Mouse (Mus musculus): ENCODE data around the gene Col4a2.
"Not testable (repeated sequence)": the region's sequence is repeated elsewhere in the genome, so short reads cannot be mapped to it uniquely, and the experiment has no call there.

The Col4a2 gene

GRCm38 (mm10) chr8:11463541-11463888 lies 150.9 kb downstream of the Col4a2 start:
- in situ Hi-C loops (cut with MboI) = no loop called here

GRCm38 (mm10) chr8:11463889-11464706 lies 151.5 kb downstream of the Col4a2 start:
- in situ Hi-C loops (cut with MboI) = no loop called here

- in situ Hi-C loops (cut with MboI) = no loop called here
Measured at GRCm38 (mm10) chr8:11464707-11464964, 152.0 kb downstream of the Col4a2 start.

- in situ Hi-C loops (cut with MboI) = no loop called here
Measured at GRCm38 (mm10) chr8:11465619-11466018, 153.0 kb downstream of the Col4a2 start.

- in situ Hi-C loops (cut with MboI) = not testable (repeated sequence)
Measured at GRCm38 (mm10) chr8:11466528-11466927, 153.9 kb downstream of the Col4a2 start.

- in situ Hi-C loops (cut with MboI) = no loop called here
Measured at GRCm38 (mm10) chr8:11469095-11469494, 156.5 kb downstream of the Col4a2 start.

- in situ Hi-C loops (cut with MboI) = no loop called here
Measured at GRCm38 (mm10) chr8:11470694-11471093, 158.1 kb downstream of the Col4a2 start.

GRCm38 (mm10) chr8:11471309-11471708 lies 158.7 kb downstream of the Col4a2 start:
- in situ Hi-C loops (cut with MboI) = no loop called here

GRCm38 (mm10) chr8:11473072-11473471 lies 160.5 kb downstream of the Col4a2 start:
- in situ Hi-C loops (cut with MboI) = no loop called here

- in situ Hi-C loops (cut with MboI) = no loop called here
Measured at GRCm38 (mm10) chr8:11475397-11475796, 162.8 kb downstream of the Col4a2 start.

- in situ Hi-C loops (cut with MboI) = no loop called here
Measured at GRCm38 (mm10) chr8:11475876-11476275, 163.3 kb downstream of the Col4a2 start.

- in situ Hi-C loops (cut with MboI) = no loop called here
Measured at GRCm38 (mm10) chr8:11476338-11477177, 164.0 kb downstream of the Col4a2 start.

GRCm38 (mm10) chr8:11477178-11477553 lies 164.6 kb downstream of the Col4a2 start:
- in situ Hi-C loops (cut with MboI) = no loop called here

- in situ Hi-C loops (cut with MboI) = no loop called here
Measured at GRCm38 (mm10) chr8:11477811-11478761, 165.5 kb downstream of the Col4a2 start, which contains the start of gene Rab20. Rab20 (minus strand) TSS chr8:11478710.

GRCm38 (mm10) chr8:11478807-11479527 lies 166.4 kb downstream of the Col4a2 start:
- in situ Hi-C loops (cut with MboI) = no loop called here

- in situ Hi-C loops (cut with MboI) = no loop called here
Measured at GRCm38 (mm10) chr8:11479591-11479990, 167.0 kb downstream of the Col4a2 start.

- in situ Hi-C loops (cut with MboI) = no loop called here
Measured at GRCm38 (mm10) chr8:11481876-11482275, 169.3 kb downstream of the Col4a2 start.

- in situ Hi-C loops (cut with MboI) = no loop called here
Measured at GRCm38 (mm10) chr8:11482537-11482936, 169.9 kb downstream of the Col4a2 start.

- in situ Hi-C loops (cut with MboI) = no loop called here
Measured at GRCm38 (mm10) chr8:11486142-11486541, 173.5 kb downstream of the Col4a2 start.

- in situ Hi-C loops (cut with MboI) = no loop called here
Measured at GRCm38 (mm10) chr8:11487229-11487628, 174.6 kb downstream of the Col4a2 start.

GRCm38 (mm10) chr8:11492340-11492739 lies 179.7 kb downstream of the Col4a2 start:
- in situ Hi-C loops (cut with MboI) = not testable (repeated sequence)

Measured in mature B cell (primary cell).